Mouse (Mus musculus) cerebellum, adult 11 months (tissue): Measurements from ENCODE around the gene Wdr13.

ENCODE experiments used
- DNase-seq: peaks from one replicate; pipeline ENCODE4 v3.0.0; 2022

The Wdr13 gene

GRCm38 (mm10) chrX:8132017-8132976, at the start of gene Wdr13:
TSS of gene Wdr13 (minus strand) at chrX:8132892.
- DNase-seq: peak; percentile 86

- no peak for DNase-seq
Measured at GRCm38 (mm10) chrX:8179646-8180045, 47.0 kb upstream of the Wdr13 start.

- DNase-seq: no peak
Measured at GRCm38 (mm10) chrX:8178871-8179270, 46.2 kb upstream of the Wdr13 start.

GRCm38 (mm10) chrX:8175504-8176385, 43.1 kb upstream of the Wdr13 start, which contains the start of gene Tbc1d25:
TSS of gene Tbc1d25 (minus strand) at chrX:8176181.
- peak; percentile 84 for DNase-seq

GRCm38 (mm10) chrX:8175169-8175503, 42.4 kb upstream of the Wdr13 start:
- DNase-seq: no peak

DNA sequence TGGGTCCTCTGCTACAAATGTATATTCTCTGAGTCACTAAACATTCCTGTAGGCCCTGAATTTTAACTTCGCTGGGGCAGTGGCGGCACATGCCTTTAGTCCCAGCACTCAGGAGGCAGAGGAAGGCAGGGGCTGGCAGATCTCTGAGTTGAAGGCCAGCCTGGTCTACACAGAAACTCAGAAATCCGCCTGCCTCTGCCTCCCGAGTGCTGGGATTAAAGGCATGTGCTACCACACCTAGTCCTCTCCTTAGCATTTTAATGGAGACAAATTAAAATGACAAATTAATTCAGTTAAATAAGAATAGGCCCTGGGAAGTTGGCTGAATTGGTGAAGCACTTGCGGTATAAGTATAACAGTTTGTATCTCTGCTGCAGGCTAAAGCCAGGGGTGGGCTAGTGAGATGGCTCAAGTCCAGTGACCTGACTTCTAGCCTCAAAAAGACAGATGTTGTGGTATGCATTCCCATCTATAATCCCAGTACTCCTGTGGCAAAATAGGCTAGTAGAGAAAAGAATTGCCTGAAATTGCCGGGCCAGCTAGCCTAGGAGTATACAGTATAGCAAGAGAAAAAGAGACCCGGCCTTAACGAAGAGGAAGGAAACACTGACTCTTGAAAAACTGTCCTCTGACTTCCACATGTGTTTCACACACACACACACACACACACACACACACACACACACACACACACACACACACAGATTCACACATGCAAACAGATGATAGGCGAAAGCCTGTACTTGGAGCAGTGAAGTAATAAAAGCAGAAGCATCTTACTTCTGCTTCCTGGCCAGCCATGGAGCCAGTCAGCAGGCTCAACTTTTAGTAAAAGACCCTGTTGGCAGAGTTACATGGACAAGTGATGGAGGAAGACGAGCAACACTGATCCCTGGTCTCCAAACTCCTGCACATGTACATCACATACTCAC, 35.3 kb upstream of the Wdr13 start:
- DNase-seq: no peak

DNA sequence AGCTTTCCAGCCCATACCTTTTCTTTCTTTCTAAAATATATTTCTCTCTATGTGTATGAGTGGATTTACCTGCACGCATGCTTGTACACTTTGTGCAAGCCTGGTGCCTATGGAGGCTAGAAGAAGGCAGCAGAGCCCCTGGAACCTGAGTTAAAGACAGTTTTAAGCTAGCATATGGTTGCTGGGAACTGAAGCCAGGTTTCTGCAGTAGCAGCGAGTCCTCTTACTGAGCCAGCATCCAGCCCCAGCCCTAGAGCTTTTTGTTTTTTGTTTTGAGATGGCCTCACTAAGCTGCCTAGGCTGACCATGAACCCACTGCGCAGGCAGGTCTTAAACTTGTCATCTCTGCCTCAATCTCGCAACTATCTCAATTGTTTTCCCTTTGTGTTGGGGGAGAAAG, 31.8 kb upstream of the Wdr13 start:
- peak; percentile 20 for DNase-seq

DNA sequence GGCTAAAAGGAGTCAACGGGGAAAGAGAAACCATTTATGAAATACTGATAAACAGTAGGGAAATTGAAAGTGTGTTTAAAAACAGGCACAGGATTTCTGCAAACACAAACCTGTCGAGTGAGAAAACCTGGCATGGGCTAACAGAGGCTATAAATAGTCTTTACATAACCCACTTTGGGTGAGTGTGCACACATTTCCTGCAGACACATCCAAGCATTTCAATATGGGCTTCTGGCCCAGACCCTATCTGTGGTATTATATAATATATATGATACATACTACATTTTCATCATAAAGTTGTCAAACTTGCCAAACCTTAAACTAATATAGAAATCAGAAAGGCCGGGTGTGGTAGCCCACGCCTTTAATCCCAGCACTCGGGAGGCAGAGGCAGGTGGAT, 30.4 kb upstream of the Wdr13 start:
- no peak for DNase-seq

DNA sequence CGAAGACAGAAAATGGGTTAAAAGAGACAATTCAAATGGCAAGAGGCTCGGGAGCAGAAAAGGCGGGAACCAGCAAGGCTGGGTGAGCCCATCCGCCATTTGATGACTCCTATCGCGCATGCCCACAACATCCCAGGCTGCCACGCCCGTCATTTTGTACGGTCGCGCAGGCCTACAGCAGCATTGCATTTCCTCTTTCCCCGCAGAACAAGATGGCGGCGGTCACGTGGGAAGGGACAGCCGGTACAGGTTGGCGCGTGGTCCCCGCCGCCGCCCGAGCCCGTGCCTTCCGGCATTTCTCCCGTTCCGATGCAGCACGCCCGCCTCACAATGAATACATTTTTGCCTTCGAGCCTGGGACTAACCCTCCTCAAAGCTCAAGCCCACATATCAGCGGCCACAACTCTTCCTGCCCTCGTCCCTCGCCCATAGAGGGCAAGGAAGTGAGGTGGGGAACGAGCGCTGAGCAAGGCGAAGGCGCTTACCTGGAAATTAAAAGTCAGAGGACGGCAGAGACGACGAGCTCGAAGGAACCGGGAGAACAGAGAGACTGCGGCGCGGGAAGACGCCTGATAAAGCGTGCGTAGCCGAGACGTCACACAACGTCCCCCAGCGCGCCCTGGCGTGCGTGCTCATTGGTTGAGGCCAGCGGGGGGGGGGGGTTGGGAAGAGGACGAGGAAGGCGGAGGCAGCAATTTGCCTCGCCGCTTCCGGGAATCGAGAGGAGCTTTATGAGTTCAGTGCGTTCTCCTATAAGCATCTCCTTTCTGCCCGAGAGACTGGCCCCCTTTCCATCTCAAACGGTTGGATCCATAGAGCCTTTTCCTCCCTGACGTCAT, 12.7 kb upstream of the Wdr13 start, which contains the start of gene Rbm3:
TSS of gene Rbm3 (minus strand) at position 728 of the 839 bp plus-strand sequence.
- DNase-seq: peak; percentile 79

DNA sequence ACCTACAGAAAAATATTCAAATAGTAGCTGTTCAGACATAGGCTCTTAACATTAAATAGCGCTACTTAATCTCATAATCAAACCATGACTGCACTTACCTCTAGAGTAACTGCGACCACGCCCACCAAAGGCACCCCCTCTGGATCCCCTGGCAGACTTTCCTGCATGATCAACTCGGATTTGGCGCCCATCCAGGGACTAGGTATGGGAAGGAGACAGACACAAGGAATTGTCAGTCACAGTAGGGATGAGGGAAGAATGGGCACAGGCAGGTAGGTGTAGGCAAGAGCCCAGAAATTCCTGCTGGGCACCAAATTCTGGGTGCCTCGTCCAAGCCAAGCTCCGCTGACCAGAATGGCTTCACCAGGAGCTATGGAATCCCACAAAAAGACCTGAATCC, 11.1 kb upstream of the Wdr13 start:
- DNase-seq: peak; percentile 34

- no peak for DNase-seq
Measured at GRCm38 (mm10) chrX:8142948-8143347, 10.3 kb upstream of the Wdr13 start.

- no peak for DNase-seq
Measured at GRCm38 (mm10) chrX:8141058-8141457, 8.4 kb upstream of the Wdr13 start.

- DNase-seq: no peak
Measured at GRCm38 (mm10) chrX:8140446-8140845, 7.8 kb upstream of the Wdr13 start.

GRCm38 (mm10) chrX:8139480-8139879, 6.8 kb upstream of the Wdr13 start:
- DNase-seq: no peak

GRCm38 (mm10) chrX:8135886-8136285, 3.2 kb upstream of the Wdr13 start:
- no peak for DNase-seq

DNA sequence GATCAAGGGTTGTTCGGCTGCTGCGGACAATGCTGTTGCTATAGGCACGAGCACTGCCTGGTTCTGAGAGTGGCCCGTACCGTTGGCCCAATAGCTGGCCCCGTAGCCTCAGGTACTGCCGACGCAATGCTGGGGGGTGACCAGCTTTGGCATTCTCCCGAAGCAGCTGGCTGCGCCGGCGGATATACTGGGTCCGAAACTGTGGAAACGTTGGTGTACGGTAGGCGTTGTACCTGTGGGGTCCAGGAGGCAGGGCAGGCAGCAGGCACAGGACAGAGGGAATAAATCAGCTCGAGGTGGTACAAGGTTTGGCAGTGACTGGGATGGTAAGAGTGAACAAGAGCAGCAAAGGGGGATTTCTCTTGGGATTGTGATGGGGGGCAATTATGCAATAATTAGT, 1.3 kb downstream of the Wdr13 start:
- DNase-seq: no peak

GRCm38 (mm10) chrX:8125235-8125634, 7.5 kb downstream of the Wdr13 start:
- no peak for DNase-seq

DNA sequence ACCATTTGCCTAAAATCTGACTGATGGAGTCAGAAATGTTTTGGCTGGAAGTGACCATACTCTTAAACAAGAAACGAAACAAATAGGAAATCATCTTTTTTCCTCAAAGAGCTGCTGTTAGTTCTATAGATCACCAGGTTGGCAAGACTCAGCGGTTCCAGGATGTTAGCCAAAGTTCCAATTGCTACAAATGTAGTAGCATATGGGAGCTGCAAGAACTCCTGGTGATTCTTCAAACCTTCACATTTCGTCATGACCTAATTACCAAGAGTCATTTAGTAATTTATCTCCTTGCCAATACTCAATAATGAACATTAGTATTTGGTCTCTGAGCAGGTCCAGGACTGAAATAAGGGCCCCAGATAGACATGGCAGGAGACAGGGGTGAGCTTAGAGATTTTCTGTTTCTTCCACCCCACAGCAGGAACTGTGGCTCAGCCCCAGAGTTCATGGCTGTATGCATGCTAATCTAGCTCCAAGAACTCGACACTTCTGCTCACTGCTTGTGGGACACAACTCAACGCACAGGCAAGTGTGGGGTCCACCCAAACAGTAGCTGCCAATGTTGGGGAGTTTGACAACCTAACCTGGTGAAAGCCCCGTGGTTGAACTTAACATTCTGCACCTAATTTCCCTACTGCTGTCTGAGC, 8.7 kb downstream of the Wdr13 start:
- peak; percentile 39 for DNase-seq

DNA sequence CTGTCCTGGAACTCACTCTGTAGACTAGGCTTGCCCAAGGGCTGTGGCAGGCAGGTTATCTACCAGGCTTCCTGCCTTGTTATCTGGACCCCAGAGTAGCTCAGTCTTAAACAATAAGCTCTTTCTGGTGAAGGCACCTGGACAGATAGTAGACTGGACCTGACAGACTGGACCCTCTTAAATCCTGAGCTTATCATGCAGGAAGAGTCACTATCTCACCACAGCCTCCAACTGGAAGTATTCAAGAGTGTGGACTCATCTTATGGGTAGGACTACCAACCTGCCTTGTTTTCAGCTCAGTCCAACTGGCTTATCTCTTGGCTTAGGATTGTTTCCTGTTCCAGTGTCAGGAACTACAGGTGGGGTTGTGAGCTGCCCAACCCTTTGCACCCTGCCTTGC, 15.4 kb downstream of the Wdr13 start:
- DNase-seq: no peak

- DNase-seq: no peak
Measured at GRCm38 (mm10) chrX:8115275-8115674, 17.4 kb downstream of the Wdr13 start.

- DNase-seq: no peak
Measured at GRCm38 (mm10) chrX:8105019-8105418, 27.7 kb downstream of the Wdr13 start.
